Mouse (Mus musculus) layer of hippocampus, adult 18-20 months (tissue): ENCODE measurements at regions not wholly inside any gene's neighbourhood (a gene's known extent, or its start where the extent isn't known, plus 50 kb on each side); places are given as distances from the start of the nearest gene placed in this dataset.

Experiments
- DNase-seq, 2 experiments: peaks; one replicate each; pipeline ENCODE4 v3.0.0; 2022; ENCODE audit warnings: low spot score in 2 of 2

DNA sequence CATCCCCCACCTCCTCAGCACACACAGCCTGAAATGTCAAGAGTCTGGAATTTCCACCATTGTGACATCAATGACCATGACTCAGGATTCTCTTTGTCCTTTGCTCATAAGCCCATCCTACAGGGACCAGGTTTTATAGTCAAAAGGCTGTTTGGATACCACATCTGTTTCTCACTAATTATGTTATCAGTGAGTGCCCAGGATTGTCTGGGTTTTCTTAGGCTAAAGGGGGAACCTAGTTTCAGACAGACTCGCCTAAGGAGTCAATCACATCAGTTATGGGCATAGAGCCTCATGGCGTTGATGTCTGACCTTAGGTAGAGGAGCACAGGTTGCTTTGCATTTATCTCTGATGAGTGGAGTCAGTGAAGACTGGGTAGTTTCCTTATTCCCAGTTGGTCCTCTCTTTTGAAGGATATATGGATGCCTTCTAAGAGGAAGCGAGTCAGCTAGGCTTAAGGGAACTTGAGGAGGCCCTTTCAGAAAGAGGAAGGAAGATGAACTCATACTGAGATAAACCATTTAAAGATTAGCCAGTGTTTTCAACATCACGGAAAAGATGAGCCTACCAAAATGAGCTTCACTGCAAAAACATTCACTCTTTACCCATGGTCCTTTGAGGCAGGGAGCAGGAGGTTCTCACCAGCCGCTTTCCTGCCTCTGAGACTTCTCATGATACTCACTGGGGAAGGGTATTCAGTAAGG, 143.8 kb upstream of the Tmem164 start:
- no peak for DNase-seq

DNA sequence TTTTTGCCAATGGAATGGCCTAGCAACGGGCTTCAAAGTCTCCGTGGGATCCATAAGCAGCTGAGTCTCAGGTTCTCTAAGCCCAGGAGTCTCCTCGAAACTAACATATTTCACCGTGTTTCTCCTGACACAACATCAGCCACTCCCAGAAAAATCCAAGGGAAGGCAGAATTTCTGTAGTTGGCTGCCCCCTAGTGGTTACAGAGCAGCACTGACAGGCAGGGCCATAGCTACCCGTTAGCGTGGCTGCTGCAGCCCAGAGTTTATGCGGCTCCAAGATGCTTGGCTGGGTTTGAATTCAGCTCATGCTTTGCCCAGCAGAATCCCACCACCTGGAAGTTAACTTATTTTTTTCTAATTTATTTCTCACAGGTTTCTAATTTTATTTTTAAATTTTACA, 140.9 kb upstream of the Tmem164 start:
- peak; percentile 55 to 65 for DNase-seq

DNA sequence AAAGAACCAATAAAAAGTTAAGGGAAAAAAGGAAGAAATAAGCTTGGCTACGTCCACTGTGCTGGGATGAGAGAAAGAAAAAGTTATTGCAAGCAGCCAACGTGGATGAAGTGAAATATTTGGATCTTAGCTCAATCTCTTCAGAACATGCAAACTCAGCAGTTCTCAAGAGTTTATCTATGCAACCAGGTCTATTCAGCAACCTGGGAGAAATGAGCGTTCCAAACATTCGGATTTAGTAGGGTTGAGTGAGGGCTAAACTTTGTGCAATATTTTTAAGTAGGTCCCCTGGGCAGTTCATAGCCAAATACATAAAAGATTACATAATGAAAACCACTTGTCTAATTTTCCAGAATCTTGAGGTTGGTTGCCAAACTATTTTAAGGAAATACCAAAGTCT, 129.0 kb upstream of the Tmem164 start:
- no peak for DNase-seq

DNA sequence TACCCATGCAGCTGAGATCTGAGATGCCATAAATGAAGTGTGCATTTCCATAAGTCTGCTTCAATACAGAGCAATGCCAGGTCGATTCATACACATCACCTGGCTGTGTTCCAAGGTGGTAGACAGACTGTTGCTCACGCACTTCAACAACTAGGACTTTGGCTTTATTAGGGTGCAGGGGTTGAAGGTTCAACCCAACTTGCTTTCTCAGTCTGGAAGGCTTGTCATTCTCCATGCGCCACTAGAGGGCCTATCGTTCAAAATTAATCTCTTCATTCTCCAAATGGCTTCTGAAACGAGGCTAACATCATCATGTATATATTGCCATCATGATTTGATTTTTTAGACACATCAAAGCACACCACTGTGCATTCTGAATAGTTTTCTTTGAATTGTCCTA, 127.0 kb upstream of the Tmem164 start:
- peak in 1 of 2 experiments; percentile 56 for DNase-seq

DNA sequence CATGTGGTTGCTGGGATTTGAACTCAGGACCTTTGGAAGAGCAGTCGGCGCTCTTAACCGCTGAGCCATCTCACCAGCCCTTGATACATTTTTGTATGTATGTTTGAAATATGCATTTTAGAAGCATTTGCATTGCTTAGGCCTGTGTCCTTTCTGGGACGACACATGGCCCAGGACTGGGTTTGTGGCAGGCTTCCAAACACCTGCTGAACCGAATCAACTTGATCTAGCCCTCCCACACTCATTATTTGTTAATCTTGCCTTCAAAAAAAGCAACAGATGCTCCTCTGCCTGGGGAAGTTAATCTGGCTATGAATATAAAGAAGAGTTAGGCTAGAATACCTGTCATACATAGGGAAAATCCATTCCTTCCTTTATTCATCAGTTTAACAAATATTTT, 123.7 kb upstream of the Tmem164 start:
- no peak for DNase-seq

DNA sequence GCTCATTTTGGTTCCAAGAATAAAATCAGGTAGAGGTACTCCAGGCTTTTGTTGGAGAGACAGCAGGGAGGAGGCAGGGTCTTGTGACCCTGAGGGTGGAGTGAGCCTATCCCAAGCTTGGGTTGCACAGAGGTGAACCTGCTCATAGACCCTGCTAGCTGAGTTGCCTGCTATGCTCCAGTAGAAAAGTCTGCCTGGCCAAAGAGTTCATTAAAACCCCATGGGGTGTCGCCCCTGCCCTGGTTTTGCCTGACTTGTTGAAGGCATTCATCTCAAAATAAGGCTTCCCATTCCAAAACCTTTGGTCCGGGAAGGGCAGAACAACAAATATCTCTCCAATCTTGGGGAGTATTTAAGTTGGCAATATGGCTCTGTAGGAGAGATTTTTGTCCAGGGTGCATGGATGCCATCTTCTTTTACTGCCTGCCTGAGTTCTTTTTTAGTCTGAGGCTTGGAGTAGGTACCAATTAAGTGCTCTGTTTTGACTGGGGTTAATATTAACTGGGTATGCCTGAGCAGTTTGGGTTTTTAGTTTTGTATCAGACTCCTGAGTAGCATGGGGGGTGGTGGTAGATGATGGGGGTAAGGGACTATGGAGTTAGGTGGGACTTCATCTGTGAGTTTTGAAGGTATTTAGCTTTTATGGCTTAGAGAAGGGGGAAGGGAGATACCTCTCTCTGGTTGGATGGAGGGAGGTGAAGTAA, 120.8 kb upstream of the Tmem164 start:
- DNase-seq: no peak

DNA sequence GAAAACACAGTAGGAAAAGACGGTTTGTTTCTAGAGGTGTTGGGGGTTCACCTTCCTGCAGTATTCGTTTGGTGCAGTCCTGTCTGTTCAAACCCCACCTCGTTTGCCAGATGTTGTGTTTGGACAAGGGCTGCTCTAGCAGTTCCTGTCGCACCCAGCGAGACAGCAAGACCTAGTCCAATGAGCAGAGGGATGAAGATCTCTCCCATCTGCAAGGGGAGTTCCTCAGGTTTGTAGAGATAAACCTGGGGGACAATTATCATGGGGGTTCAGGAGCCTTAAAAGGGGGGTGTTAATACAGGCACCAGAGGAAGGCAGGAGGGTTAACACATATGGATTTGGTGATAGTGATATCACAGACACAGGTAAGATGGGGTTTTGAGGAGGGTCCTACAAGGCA, 119.4 kb upstream of the Tmem164 start:
- no peak for DNase-seq

DNA sequence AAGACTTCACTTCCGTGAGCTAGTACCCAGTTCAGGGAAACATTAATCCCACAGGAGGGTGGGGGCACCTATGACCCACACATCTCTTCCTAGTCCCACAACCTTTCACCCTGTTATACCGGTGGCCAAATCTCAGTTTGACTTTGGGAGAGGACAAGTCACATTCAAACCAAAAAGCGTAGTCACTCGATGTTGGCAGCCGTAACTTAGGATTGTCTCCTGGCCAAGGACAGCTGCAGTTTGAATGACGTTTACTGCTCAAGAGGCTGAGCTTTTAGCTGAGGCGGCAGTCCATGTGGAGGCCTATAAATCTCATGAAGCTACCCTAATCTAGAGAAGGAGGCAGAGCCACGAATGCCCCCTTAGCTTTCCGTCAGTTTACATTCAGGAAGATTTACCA, 117.0 kb upstream of the Tmem164 start:
- no peak for DNase-seq

DNA sequence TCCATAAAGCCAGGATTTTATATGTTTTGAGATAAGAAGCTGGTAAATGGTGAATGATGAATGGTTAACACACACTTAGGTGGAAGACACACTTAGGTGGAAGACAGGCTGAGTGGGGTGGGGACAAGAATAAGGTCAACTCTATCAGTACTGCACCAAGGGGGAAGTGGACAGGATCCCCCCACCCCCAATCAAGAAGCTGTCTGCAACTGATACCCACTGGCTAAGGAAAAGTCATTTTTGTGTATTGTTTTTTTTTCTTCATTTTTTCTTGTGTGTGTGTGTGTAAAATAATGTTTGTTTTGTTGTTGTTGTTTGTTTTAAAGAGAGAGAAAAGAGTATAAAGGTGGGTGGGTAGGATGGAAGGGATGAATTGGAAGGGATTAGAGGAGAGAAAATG, 109.4 kb upstream of the Tmem164 start:
- DNase-seq: no peak

DNA sequence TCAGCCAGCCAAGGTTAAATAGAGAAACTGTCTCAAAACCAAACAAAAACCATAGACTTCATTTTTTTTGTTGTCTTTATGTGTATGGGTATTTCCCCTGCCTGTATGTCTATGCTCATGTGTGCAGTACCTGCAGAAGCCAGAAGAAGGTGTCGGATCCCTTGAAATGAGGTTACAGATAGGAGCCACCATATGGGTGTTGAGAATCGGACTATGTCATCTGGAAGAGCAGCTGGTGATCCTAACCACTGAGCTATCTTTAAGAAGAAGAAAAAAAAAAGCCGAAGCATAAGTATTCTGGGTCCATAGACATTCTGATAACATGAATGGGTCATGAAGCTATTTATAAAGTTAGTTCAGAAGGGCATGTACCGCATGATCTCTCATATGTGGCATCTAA, 107.2 kb upstream of the Tmem164 start:
- DNase-seq: no peak

DNA sequence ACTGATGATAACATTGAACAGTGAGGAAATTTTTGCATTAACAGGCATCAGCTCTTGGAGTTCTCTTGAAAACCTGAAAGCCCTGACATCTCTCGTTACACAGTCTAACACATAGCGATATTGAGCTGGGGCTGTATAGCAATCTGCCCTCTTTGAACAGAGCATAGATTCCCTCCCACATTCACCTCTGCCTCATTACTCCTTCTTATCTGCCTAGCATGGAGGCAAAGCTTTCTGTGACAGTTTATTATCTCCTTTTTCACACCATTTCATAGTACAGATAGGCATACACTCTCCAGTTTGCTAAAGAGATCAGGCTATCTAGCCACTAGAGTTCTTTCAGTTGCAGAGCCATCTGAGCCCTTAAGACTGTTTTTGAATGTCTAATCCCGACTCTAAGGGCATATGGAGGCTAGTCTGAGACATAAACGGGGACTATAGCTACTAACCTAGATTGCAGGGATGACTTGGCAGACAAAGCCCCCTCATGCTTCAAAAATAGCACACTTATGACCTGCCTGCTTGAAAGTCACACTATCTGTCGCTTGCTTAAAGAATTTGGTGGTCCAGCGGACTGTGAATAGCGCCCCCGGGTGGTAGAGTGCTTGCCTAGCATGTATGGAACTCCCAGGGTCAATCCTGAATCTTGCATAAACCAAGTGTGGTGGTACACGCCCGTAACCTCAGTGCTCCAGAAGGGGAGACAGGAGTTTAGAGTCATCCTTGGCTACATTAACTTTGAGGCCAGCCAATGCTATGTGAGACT, 106.1 kb upstream of the Tmem164 start:
- no peak for DNase-seq

DNA sequence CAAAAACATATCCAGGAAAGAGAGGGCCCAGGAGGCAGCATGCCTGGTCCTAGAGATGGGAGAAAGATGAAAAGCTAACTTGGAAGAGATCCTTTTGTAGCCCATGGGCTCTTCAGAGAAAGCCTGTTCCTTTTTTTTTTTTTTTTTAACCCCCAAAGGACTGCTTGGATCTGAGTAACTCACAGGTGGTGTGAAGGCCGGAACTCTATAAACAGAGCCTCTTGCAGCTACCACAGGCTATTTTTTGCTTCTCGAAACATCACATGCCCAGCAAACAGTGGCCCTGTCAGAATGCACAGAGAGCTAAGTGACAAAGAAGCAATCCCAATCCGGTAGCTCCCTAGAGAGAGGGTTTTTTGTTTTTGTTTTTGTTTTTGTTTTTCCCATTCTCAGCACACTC, 105.1 kb upstream of the Tmem164 start:
- no peak for DNase-seq

DNA sequence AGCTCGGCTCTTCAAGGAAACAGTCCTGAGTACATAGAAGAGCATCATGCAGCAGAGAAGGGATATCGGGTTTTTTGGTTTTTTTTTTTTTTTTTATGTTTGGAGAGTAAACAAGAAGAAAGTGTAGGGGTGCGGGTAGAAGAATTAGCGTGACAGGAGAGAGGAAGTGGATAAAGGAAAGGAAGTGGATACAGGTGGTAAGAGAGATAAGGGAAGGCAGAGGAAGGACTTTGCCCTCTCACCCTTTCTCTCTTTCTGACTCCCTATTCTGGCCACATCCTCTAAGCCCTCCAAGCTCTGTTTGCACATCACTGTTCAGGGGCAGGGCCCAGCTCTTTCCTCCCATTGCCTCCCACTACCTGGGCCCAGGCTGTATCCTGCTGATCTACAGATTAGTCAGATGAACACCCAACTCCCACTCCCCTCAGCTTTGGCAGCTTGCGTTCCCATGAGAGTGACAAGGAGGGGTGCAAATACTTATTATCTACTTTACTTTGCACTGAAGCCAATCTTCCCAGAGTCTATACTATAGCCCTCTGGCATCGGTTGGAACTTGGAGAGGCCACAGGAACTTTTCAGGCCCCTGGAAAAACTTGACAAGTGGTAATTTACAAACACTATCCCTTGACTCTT, 103.6 kb upstream of the Tmem164 start:
- no peak for DNase-seq

DNA sequence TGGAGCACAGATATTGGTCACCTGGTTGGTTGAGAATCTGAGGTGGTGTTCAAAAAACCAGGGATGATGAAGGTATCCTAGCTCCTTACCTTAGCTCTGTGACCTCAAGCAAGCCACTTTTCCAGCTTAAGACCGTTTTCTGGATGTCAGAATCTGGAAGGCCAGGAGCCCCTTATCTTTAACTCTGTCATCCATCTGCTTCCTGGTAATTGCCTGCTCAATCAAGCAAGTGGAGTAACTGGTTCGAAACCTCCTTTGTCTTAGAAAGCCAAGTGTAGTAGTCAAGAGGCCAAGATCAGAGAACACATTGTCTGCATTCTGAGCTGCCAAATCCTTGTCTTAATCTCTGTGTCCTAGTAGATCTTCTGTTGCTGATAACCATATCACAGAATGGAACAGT, 95.9 kb upstream of the Tmem164 start:
- no peak for DNase-seq

DNA sequence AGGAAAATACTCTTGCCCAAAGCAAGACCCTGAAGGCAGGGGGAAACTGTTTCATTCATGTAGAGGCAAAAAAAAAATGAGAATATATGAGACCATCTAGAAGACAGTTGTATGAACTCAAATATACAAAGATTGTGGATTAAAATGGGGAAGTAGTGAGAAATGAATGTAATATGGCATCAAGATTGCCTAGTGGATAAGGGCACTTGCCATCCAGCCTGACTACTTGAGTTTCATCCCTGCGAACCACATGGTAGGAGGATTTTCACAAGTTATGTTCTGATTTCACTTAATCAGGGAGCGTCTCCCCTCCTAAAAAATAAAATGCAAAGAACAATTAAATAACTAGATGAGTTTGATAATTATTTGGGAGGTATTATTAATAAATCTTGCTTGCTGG, 81.8 kb upstream of the Tmem164 start:
- no peak for DNase-seq

DNA sequence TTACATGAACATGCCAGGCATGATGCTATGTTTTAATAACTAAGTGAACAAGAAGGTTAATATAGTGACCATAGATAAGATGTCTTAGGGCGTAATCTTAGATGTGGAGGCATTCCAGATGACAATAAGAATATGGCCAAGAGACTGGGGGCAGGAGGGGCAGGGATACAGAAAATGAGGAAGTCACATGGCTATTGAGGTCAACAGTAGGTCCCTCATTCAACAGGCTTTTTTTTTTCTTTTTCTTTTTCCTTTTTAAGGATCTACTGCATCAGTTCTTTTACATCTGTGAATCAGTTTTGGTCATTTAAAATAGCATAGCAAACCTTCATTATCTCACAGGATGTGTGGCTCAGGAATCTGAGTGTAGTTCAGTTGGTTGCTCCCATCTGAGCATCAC, 80.4 kb upstream of the Tmem164 start:
- no peak for DNase-seq

DNA sequence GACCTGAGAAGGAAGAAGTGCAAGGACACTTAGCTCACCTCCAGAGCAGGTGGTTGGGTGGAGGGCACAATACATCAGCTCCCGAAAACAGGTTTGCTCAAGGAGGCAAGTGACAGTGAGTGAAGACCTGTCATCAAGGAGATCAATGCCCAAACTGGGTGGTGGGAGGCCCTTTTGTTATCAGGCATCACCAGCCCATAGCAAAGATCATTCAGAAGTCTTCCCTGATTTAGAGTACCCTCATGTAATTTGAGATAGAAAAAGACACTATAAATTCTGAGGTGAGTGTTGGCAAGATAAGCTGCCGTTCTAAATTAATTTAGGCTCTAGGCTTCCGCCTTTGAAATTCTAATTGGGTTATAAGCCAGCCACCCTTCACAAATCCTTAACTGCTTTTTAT, 76.1 kb upstream of the Tmem164 start:
- no peak for DNase-seq

DNA sequence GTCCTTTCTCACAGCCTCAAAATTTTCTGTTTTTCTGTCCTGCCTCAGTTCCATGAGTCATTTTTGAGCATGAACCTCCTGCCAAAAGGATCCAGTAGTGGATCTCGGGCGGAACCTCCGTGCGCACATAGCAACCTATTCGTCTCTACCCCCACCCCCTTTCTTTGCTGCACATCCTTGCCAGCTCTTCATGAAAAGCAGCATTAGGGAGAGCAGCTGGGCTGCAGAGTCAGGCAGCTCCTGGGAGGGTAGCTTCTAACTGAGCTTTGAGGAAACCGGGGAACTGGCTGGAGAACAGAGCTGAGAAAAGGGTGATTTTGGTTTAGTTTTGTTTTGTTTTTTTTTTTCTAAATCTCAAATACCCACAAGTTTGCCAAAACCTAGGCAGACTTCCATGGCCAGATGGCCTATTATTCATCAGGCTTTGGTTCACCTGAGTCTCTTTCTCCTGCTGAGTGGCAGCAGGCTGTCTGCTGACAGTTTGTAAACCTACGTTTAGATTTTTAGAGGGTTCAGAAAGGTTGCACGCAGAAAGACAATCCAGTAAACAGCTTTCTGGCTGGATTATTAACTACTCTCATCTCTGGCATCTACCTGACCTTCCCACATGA, 74.5 kb upstream of the Tmem164 start:
- DNase-seq: no peak

DNA sequence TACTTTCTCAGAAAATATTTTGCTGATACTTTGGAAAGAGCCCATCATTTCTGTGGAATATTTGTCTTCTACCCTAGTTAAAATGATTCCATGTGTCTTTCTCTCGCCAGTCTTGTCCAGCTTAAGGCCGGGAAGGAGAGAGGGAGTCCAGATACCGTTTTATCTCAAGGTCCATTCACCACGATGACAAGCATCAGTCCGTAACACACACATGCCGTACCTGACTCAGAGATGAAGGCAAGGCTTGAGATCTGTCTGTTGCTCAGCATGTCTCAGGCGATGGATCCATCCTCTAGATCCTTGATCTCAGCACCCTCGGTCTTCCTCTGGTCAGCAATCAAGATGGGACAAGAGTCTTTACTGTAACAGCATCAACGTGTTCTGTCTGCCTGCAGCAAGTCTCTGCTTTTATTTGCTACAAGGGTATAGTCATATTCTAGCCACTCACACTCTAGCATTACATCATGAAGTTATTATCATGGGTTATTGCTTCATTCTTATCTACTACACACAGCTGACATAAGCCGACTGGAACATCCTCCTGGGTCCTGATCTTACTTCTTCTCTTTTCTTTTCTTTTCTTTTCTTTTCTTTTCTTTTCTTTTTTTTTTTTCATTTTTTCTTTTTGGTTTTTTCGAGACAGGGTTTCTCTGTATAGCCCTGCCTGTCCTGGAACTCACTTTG, 64.9 kb upstream of the Tmem164 start:
- DNase-seq: no peak

DNA sequence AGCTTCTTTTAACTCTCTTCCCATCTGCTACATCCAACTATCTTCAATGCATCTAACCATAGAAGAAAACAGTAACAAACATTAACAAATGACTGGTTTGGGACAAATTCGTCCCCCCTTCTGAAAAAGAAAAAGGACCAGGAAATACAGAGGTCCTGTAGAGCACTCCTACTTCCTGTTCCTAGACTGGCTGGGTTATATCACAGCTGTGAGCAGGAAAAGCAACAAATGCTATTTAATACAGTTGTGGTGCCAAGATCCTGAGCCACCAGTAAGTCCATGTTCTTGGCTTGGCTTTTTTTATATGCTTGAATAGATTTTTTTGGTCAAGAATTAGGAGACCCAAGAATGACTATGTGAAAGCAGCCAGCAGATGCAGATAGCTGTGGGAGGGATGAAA, 62.8 kb upstream of the Tmem164 start:
- no peak for DNase-seq

DNA sequence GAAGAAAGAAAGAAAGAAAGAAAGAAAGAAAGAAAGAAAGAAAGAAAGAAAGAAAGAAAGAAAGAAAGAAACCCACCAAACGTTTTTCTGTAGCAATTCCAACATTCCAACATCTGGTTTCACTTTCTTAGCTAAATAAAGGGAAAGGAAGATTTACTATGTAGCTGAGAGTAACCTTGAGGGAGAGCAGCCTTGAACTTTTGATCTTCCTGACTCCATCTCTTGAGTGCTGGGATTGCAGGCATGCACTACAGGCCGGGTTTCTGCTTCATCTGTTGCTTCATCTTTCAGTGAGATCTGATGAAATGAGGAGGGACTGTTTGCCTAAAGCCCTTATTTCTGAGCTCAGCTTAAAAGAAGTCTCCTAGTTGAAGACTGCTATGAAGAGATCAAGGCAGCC, 57.8 kb upstream of the Tmem164 start:
- no peak for DNase-seq
